Mouse (Mus musculus) MEL (cell line): ENCODE data around the gene Tinf2. TPM values are rescaled to one million over a fixed set of nuclear protein-coding genes. Genes with fewer than 3 reads are reported as not detected.

Experiments
- DNase-seq: peaks from one replicate; pipeline ENCODE4 v3.0.0; 2011; ENCODE audit warnings: low read depth, low spot score
- H3K27ac ChIP-seq: 2 replicates; pipeline ENCODE4 v1.5.1; 2012; ENCODE audit warnings: low read depth, mild to moderate bottlenecking, control low read depth, low read length, moderate library complexity; ENCODE audit not compliant: control insufficient read depth
- H3K27me3 ChIP-seq, 2 experiments: fragments of 150-350 bp in 1 of 2; sonication (generic) in 1 of 2; 2 replicates each; pipeline ENCODE4 v1.6.1; 2012; ENCODE audit warnings: low read length in 2 of 2, mild to moderate bottlenecking in 2 of 2, improper control_type of control experiment in 1 of 2, moderate library complexity in 1 of 2; ENCODE audit not compliant: insufficient read depth in 2 of 2, control insufficient read depth in 1 of 2
- H3K36me3 ChIP-seq, 2 experiments: 2 replicates each; pipeline ENCODE4 v1.6.1; 2012 to 2014; ENCODE audit warnings: low read length in 2 of 2, improper control_type of control experiment in 1 of 2, inconsistent platforms in 1 of 2, mild to moderate bottlenecking in 1 of 2; ENCODE audit not compliant: insufficient read depth in 2 of 2, control insufficient read depth in 1 of 2
- H3K4me1 ChIP-seq, 2 experiments: fragments of 150-350 bp in 1 of 2; sonication (generic) in 1 of 2; 2 replicates each; pipeline ENCODE4 v1.6.1; 2012; ENCODE audit warnings: low read length in 2 of 2, improper control_type of control experiment in 1 of 2, mild to moderate bottlenecking in 1 of 2; ENCODE audit not compliant: insufficient read depth in 2 of 2, control insufficient read depth in 1 of 2
- H3K4me3 ChIP-seq, 2 experiments: fragments of 150-350 bp in 1 of 2; sonication (generic) in 1 of 2; 2 replicates each; pipeline ENCODE4 v1.5.1; 2012; ENCODE audit warnings: low read depth in 2 of 2, low read length in 2 of 2, mild to moderate bottlenecking in 2 of 2, moderate library complexity in 2 of 2, control low read depth in 1 of 2, improper control_type of control experiment in 1 of 2; ENCODE audit not compliant: control insufficient read depth in 1 of 2, insufficient read depth in 1 of 2
- H3K79me2 ChIP-seq: 2 replicates; pipeline ENCODE4 v1.6.1; 2012; ENCODE audit warnings: mild to moderate bottlenecking, low read length, moderate library complexity; ENCODE audit not compliant: control insufficient read depth, poor library complexity, insufficient read depth
- H3K9ac ChIP-seq: 2 replicates; pipeline ENCODE4 v1.6.1; 2012; ENCODE audit warnings: low read depth, mild to moderate bottlenecking, control low read depth, low read length, moderate library complexity; ENCODE audit not compliant: control insufficient read depth, poor library complexity, severe bottlenecking
- H3K9me3 ChIP-seq: fragments of 150-350 bp; sonication (generic); replicated peaks from 2 replicates; pipeline ENCODE4 v1.6.1; 2012; ENCODE audit warnings: mild to moderate bottlenecking, low read length, improper control_type of control experiment, moderate library complexity; ENCODE audit not compliant: insufficient read depth
- CTCF ChIP-seq, 3 experiments: IDR thresholded peaks in 2 of 3; conservative IDR thresholded peaks in 1 of 3; 2 replicates each; pipeline ENCODE4 v1.5.1; 2011 to 2012; ENCODE audit warnings: low read length in 3 of 3, low read depth in 2 of 3, mild to moderate bottlenecking in 2 of 3, improper control_type of control experiment in 1 of 3, inconsistent platforms in 1 of 3, mixed read lengths in 1 of 3, moderate library complexity in 1 of 3; ENCODE audit not compliant: control insufficient read depth in 1 of 3, insufficient read depth in 1 of 3, poor library complexity in 1 of 3, severe bottlenecking in 1 of 3
- KAT2A ChIP-seq: conservative IDR thresholded peaks from 2 replicates; pipeline ENCODE4 v1.6.1; 2012; ENCODE audit warnings: low read depth, low read length, improper control_type of control experiment, inconsistent platforms
- MAZ ChIP-seq: IDR thresholded peaks from 2 replicates; pipeline ENCODE4 v1.6.1; 2012; ENCODE audit warnings: low read depth, mild to moderate bottlenecking, inconsistent platforms, low read length, improper control_type of control experiment
- MYB ChIP-seq: IDR thresholded peaks from 2 replicates; pipeline ENCODE4 v1.6.1; 2011; ENCODE audit warnings: mild to moderate bottlenecking, low read depth, low read length, improper control_type of control experiment
- POLR2A ChIP-seq, 2 experiments: IDR thresholded peaks; 2 replicates each; pipeline ENCODE4 v1.6.1; 2011 to 2012; ENCODE audit warnings: low read length in 2 of 2, mild to moderate bottlenecking in 2 of 2, control low read depth in 1 of 2, improper control_type of control experiment in 1 of 2, low read depth in 1 of 2, moderate library complexity in 1 of 2; ENCODE audit not compliant: control insufficient read depth in 1 of 2, insufficient read depth in 1 of 2, poor library complexity in 1 of 2
- RAD21 ChIP-seq: IDR thresholded peaks from 2 replicates; pipeline ENCODE4 v1.6.1; 2011; ENCODE audit warnings: mild to moderate bottlenecking, low read depth, low read length, improper control_type of control experiment
- RCOR1 ChIP-seq: IDR thresholded peaks from 2 replicates; pipeline ENCODE4 v1.6.1; 2012; ENCODE audit warnings: low read depth, mild to moderate bottlenecking, inconsistent platforms, low read length, improper control_type of control experiment
- SMC3 ChIP-seq: IDR thresholded peaks from 2 replicates; pipeline ENCODE4 v1.6.1; 2011; ENCODE audit warnings: low read depth, low read length, improper control_type of control experiment
- TBP ChIP-seq: IDR thresholded peaks from 2 replicates; pipeline ENCODE4 v1.8.0; 2011; ENCODE audit warnings: low read depth, low read length, improper control_type of control experiment
- USF2 ChIP-seq, 2 experiments: IDR thresholded peaks; 2 replicates each; pipeline ENCODE4 v1.6.1; 2011 to 2012; ENCODE audit warnings: improper control_type of control experiment in 2 of 2, low read length in 2 of 2, borderline replicate concordance in 1 of 2, inconsistent platforms in 1 of 2, low read depth in 1 of 2, mild to moderate bottlenecking in 1 of 2; ENCODE audit not compliant: insufficient read depth in 1 of 2
- ZC3H11A ChIP-seq: IDR thresholded peaks from 2 replicates; pipeline ENCODE4 v1.6.1; 2012; ENCODE audit warnings: low read depth, mild to moderate bottlenecking, inconsistent platforms, low read length, improper control_type of control experiment
- ZNF384 ChIP-seq: IDR thresholded peaks from 2 replicates; pipeline ENCODE4 v1.6.1; 2012; ENCODE audit warnings: low read depth, mild to moderate bottlenecking, inconsistent platforms, low read length, improper control_type of control experiment
- polyA plus RNA-seq, 2 experiments: library from polyadenylated mRNA; stranded (reverse) in 1 of 2; unstranded in 1 of 2; fragments of >175 nt in 1 of 2; fragments of >200 nt in 1 of 2; gene quantifications; 2 replicates each; pipeline versions ENCODE4 v1.2.1 to v1.2.4; 2012; ENCODE audit warnings: low replicate concordance in 2 of 2, low read depth in 1 of 2; ENCODE audit not compliant: insufficient read length in 2 of 2, insufficient read depth in 1 of 2, missing spikeins in 1 of 2
- total RNA-seq: library from RNA; depleted of rRNA; stranded (reverse); fragments of 300-350 nt; gene quantifications from 2 replicates; pipeline ENCODE4 v1.2.3, GENCODE M21; 2012

Gene Tinf2
- total and polyA plus RNA-seq, 3 experiments, result 27.2 to 53.0 TPM; not detected in 1

DNA sequence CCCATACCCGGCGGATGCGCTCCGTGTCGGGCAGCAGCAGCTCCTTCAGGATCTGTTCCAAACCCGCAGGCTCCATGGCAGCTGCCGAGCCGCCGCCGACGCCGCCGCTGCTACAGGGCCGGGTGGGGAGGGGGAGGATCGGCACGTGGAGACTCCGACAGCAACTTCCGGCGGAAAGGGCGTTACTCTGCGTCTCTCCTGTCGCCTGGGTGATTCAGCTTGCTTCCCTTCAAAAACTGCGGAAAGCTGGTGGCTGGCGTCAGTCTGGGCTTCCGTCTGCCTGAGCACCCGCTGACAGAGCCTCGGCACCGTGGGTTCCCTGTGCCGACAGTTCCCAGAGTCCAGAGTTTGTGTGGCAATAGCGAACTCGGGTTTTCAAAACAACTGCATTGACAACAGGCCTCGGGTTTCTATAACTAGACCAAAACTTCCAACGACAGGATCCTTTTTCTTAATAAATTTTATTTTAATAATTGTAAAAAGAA lies 46.1 kb downstream of the Tinf2 start, which contains the start of gene Ipo4 (continued):
- TF ChIP-seq POLR2A (IDR thresholded peaks at IDR 0.05; ENCODE audit: control insufficient read depth in 1 of 2, insufficient read depth in 1 of 2, low read depth in 1 of 2, low read length in 2 of 2, poor library complexity in 1 of 2) (peak; percentile 69 to 74), MAZ (peak; percentile 61; the same call in 1 of the 2 replicates)
- TF ChIP-seq, all 39 proteins: peak for 13

GRCm38 (mm10) chr14:55634874-55635522 lies 46.6 kb downstream of the Tinf2 start:
- DNase-seq, result peak; percentile 64
- H3K36me3 ChIP-seq, result peaks cover 2% of the 10 kb centered on the region in 2 experiments; a peak in 3 of 4 replicates
- no peaks in the 10 kb centered on the region for H3K9me3 ChIP-seq
- peak overlapping the region; percentile 86 for H3K9ac ChIP-seq
- H3K27ac ChIP-seq, result peak overlapping the region; percentile 58
- H3K79me2 ChIP-seq, result peaks cover 7% of the 10 kb centered on the region
- no peaks in the 10 kb centered on the region for H3K27me3 ChIP-seq
- TF ChIP-seq RCOR1 (peak; percentile 53; the same call in 1 of the 2 replicates), MYB (no peak), USF2 (IDR thresholded peaks at IDR 0.05; ENCODE audit: borderline replicate concordance in 1 of 2, insufficient read depth in 1 of 2, low read depth in 1 of 2, low read length in 2 of 2) (no peak), SMC3 (peak; percentile 10; the same call in 1 of the 2 replicates), KAT2A (no peak), TBP (no peak)
- TF ChIP-seq, all 39 proteins: peak for 2
- Histone ChIP-seq H3K4me1 (no peaks in the 10 kb centered on the region), H3K4me3 (peak overlapping the region; percentile 64 to 83)

DNA sequence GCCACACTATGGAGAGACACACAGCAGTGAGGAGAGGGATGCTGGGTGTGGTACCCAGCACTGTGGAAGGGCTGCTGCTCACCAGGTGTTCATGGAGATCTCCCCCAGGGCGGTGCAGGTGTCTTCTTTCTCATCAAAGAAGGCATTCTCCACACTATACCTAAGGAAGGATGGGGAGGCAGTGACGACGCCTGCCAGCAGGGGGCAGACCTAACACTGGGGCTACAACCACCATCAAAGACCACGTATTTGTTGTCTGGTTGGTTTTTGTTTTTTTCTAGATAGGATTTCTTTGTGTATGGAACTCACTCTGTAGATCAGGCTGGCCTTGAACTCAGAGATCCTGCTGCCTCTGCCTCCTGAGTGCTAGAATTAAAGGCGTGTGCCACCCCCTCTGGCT lies 52.3 kb downstream of the Tinf2 start:
- Histone ChIP-seq H3K27ac (no peak overlapping the region), H3K4me1 (no peaks in the 10 kb centered on the region), H3K36me3 (no peaks in the 10 kb centered on the region; a peak in 1 of 4 replicates), H3K79me2 (no peaks in the 10 kb centered on the region), H3K9me3 (no peaks in the 10 kb centered on the region), H3K9ac (no peak overlapping the region), H3K4me3 (no peak overlapping the region), H3K27me3 (no peaks in the 10 kb centered on the region)
- TF ChIP-seq RAD21, result peak; percentile 40
- peak; percentile 43 for TF ChIP-seq ZC3H11A
- TF ChIP-seq SMC3, result peak; percentile 73
- TF ChIP-seq ZNF384, result no peak
- TF ChIP-seq CTCF (IDR thresholded peaks at IDR 0.05 in 2 of 3, conservative IDR thresholded peaks at IDR 0.05 in 1 of 3; ENCODE audit: control insufficient read depth in 1 of 3, insufficient read depth in 1 of 3, low read depth in 2 of 3, low read length in 3 of 3, poor library complexity in 1 of 3, severe bottlenecking in 1 of 3), result peak; percentile 76 to 94 (median 87)
- DNase-seq, result peak; percentile 56
